Mouse (Mus musculus) embryonic facial prominence, embryonic 15.5 days (tissue): ENCODE data around the gene Pacs2. TPM values are rescaled to one million over a fixed set of nuclear protein-coding genes. Genes with fewer than 3 reads are reported as not detected.

Experiments
- ATAC-seq: fragments of 200-750 bp; cut with Nextera tagmentation; 2 replicates; pipeline ENCODE4 v1.8.0; 2017; ENCODE audit warnings: low read depth, moderate TSS enrichment; ENCODE audit not compliant: insufficient number of reproducible peaks, low FRiP score, low TSS enrichment
- H3K27ac ChIP-seq: fragments of 300-500 bp; sonication (generic); replicated peaks from 2 replicates; pipeline ENCODE4 v1.5.1; 2015; ENCODE audit warnings: mild to moderate bottlenecking, inconsistent platforms
- H3K27me3 ChIP-seq: fragments of 300-500 bp; sonication (generic); 2 replicates; pipeline ENCODE4 v1.6.1; 2015; ENCODE audit warnings: inconsistent platforms
- H3K36me3 ChIP-seq: fragments of 300-500 bp; sonication (generic); 2 replicates; pipeline ENCODE4 v1.6.1; 2015; ENCODE audit warnings: mild to moderate bottlenecking, inconsistent platforms
- H3K4me1 ChIP-seq: fragments of 300-500 bp; sonication (generic); 2 replicates; pipeline ENCODE4 v1.6.1; 2015; ENCODE audit warnings: inconsistent platforms
- H3K4me2 ChIP-seq: fragments of 300-500 bp; sonication (generic); replicated peaks from 2 replicates; pipeline ENCODE4 v1.6.1; 2015; ENCODE audit warnings: mild to moderate bottlenecking, inconsistent platforms
- H3K4me3 ChIP-seq: fragments of 300-500 bp; sonication (generic); replicated peaks from 2 replicates; pipeline ENCODE4 v1.5.1; 2015; ENCODE audit warnings: mild to moderate bottlenecking, inconsistent platforms
- H3K9ac ChIP-seq: fragments of 300-500 bp; sonication (generic); 2 replicates; pipeline ENCODE4 v1.6.1; 2015; ENCODE audit warnings: inconsistent platforms
- H3K9me3 ChIP-seq: fragments of 300-500 bp; sonication (generic); replicated peaks from 2 replicates; pipeline ENCODE4 v1.6.1; 2016; ENCODE audit warnings: inconsistent platforms
- WGBS: fragments of 180-500 bp; shearing (Covaris S2); methylation state at CpG from one replicate; pipeline ENCODE4 v1.1.7; 2015; 5-methylcytosine and 5-hydroxymethylcytosine counted together
- microRNA-seq: library from miRNA; unstranded; fragments of <30 nt; microRNA quantifications from one replicate; pipeline ENCODE4, GENCODE M21; 2016; ENCODE audit warnings: borderline number of aligned reads
- polyA plus RNA-seq: library from polyadenylated mRNA; unstranded; fragments of >200 nt; fragmentation: Nextera tagmentation; extraction: Ambion mirVana; gene quantifications from 2 replicates; pipeline ENCODE4 v1.2.1, GENCODE M21; 2015

Pacs2 gene
- polyA plus RNA-seq, 1 experiment from 2014 or later = 17.4 TPM

DNA sequence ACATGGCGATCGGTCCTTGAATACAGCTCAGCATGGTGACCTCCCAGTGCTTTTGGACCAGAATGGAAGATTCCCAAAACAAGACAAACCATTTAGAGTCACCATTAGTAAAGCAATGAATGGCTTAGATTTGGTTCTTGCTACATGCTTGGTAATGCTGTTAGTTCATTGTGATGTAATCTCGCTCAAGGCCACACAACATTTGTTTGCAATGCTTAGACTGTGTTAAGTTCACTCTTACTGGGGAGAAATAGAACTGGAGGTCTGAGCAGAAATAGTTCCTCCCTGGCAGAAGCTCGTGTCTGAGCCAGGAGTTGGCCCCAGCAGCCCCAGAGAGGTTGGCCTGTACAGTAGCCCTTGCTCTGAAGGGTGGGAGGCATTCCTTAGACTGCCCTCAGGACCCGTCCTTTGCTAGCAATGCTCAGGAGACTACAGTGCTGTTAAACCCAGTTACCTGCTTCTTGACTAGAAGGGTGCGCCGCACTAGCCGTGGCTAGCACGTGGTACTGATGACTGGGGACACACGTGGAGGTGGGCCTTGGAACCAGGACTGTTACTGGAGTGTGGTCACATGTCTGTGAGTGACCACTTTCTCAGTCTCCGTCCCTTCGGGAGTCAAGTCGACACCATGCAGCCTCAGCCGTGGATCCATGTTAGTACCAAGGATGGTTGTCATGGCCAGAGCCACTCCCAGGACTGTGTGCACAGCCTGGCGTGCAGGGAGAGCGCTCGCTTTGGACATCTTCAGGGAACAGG is 94.4 kb downstream of the Pacs2 start:
- H3K9me3 ChIP-seq = no peaks in the 10 kb centered on the region
- peaks cover 20% of the 10 kb centered on the region for H3K36me3 ChIP-seq
- WGBS = 85% methylated on average over 17 of the region's 17 CpGs
- H3K27me3 ChIP-seq = no peaks in the 10 kb centered on the region
- no peak overlapping the region for H3K9ac ChIP-seq
- ATAC-seq = no peak
- H3K4me2 ChIP-seq = no peak overlapping the region
- no peak overlapping the region for H3K4me3 ChIP-seq
- no peak overlapping the region for H3K27ac ChIP-seq
- 0 out of 2 replicates have a peak, but pooled peaks cover 3% of the 10 kb centered on the region for H3K4me1 ChIP-seq

DNA sequence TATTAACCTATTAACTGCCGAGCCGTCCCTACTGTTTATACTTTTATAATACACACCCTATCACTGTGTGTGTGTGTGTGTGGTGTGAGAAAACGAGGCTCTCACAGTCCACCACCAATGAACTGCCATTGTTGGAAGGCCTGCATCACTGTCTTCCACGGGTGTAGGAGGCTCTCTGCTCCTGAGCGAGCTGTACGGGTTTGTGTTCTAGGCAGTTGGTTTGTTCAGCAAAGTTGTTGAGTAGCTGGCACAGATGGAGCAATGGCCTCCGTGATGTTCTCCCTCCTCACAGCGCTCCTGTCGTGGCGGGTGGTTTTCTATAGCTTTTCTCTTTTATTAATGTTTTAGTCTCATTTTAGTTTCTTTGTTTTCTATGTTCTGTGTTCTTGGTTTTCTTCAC is 95.5 kb downstream of the Pacs2 start:
- no peak for ATAC-seq
- Histone ChIP-seq H3K9me3 (no peaks in the 10 kb centered on the region), H3K4me2 (no peak overlapping the region), H3K27me3 (no peaks in the 10 kb centered on the region), H3K4me3 (no peak overlapping the region), H3K36me3 (peaks cover 26% of the 10 kb centered on the region), H3K9ac (no peak overlapping the region), H3K4me1 (0 out of 2 replicates have a peak, but pooled peaks cover 3% of the 10 kb centered on the region), H3K27ac (no peak overlapping the region)
- WGBS = 86% methylated on average over 10 of the region's 10 CpGs

DNA sequence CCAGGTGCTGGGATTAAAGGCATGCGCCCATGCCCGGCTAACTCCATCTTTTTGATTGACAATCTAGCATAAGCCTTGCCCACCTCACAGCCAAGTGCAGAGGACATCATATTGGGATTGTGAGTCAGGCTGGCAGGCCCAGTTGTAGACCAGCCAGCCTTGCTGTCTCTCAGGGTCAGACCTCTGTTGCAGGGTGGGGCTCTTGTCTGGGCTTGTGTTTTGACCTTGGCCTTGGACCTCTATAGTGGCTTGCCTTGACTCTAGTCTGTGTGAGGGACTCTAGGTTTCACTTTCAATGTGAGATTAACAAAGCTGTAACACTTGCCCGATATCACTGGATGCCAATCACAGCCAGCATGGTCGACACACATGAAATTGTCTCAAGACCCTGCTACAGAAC is 99.8 kb downstream of the Pacs2 start:
- Histone ChIP-seq H3K9ac (no peak overlapping the region), H3K9me3 (no peaks in the 10 kb centered on the region), H3K4me2 (no peak overlapping the region), H3K36me3 (peaks cover 58% of the 10 kb centered on the region), H3K27me3 (no peaks in the 10 kb centered on the region), H3K4me3 (no peak overlapping the region), H3K27ac (no peak overlapping the region), H3K4me1 (0 out of 2 replicates have a peak, but pooled peaks cover 3% of the 10 kb centered on the region)
- no peak for ATAC-seq
- WGBS = 90% methylated on average over 4 of the region's 4 CpGs

- 76% methylated on average over 16 of the region's 16 CpGs for WGBS
- Histone ChIP-seq H3K4me3 (no peak overlapping the region), H3K4me2 (no peak overlapping the region)
Measured at GRCm38 (mm10) chr12:113114856-113115538, 100.7 kb downstream of the Pacs2 start.

GRCm38 (mm10) chr12:113119516-113120410 is 105.5 kb downstream of the Pacs2 start:
- 86% methylated on average over 20 of the region's 20 CpGs for WGBS
- Histone ChIP-seq H3K27ac (no peak overlapping the region), H3K4me1 (no peaks in the 10 kb centered on the region), H3K36me3 (peaks cover 84% of the 10 kb centered on the region), H3K4me2 (no peak overlapping the region), H3K27me3 (no peaks in the 10 kb centered on the region), H3K4me3 (no peak overlapping the region), H3K9me3 (no peaks in the 10 kb centered on the region), H3K9ac (no peak overlapping the region)
- ATAC-seq = no peak

More at GRCm38 (mm10) chr12:113114856-113115538, 100.7 kb downstream of the Pacs2 start:
- no peaks in the 10 kb centered on the region for H3K27me3 ChIP-seq
- H3K36me3 ChIP-seq = peaks cover 59% of the 10 kb centered on the region
- no peak for ATAC-seq
- H3K4me1 ChIP-seq = 0 out of 2 replicates have a peak, but pooled peaks cover 3% of the 10 kb centered on the region
- H3K9me3 ChIP-seq = no peaks in the 10 kb centered on the region
- no peak overlapping the region for H3K27ac ChIP-seq
- no peak overlapping the region for H3K9ac ChIP-seq

Small RNA genes lying within 50 kb of the gene (microRNA-seq; reads per million reads assigned to microRNA genes)
- gene Gm44471 = not detected

Other genes with a start within 250 kb of the Pacs2 start
- gene Ahnak2, start 211.9 kb upstream of the Pacs2 start, polyA plus RNA-seq = 8.5 and 10.3 TPM in 2 replicates
- gene Clba1, start 205.6 kb upstream of the Pacs2 start, polyA plus RNA-seq = 10.9 and 16.5 TPM in 2 replicates
- gene Cdca4, start 185.1 kb upstream of the Pacs2 start, polyA plus RNA-seq = 99.7 and 110 TPM in 2 replicates
- 0.35 and 0.41 TPM in 2 replicates for gene Gpr132, start 146.3 kb upstream of the Pacs2 start, polyA plus RNA-seq
- gene Jag2, start 84.7 kb upstream of the Pacs2 start, polyA plus RNA-seq = 13.0 and 14.3 TPM in 2 replicates
- gene Nudt14, start 72.4 kb upstream of the Pacs2 start, polyA plus RNA-seq = 93.4 and 94.7 TPM in 2 replicates
- 28.9 and 31.5 TPM in 2 replicates for gene Btbd6, start 38.0 kb upstream of the Pacs2 start, polyA plus RNA-seq
- gene Brf1, start 13.8 kb upstream of the Pacs2 start, polyA plus RNA-seq = 62.4 and 70.9 TPM in 2 replicates
- gene Tex22, start 60.0 kb downstream of the Pacs2 start, polyA plus RNA-seq = 0.20 TPM in 1 of 2 replicates, not detected in the other
- 14.7 and 15.6 TPM in 2 replicates for gene Mta1, start 83.8 kb downstream of the Pacs2 start, polyA plus RNA-seq
- 150 and 162 TPM in 2 replicates for gene Crip2, start 125.7 kb downstream of the Pacs2 start, polyA plus RNA-seq
- 436 and 462 TPM in 2 replicates for gene Crip1, start 131.8 kb downstream of the Pacs2 start, polyA plus RNA-seq
- gene Tedc1, start 141.9 kb downstream of the Pacs2 start, polyA plus RNA-seq = 29.6 and 36.8 TPM in 2 replicates
- gene Tmem121, start 171.4 kb downstream of the Pacs2 start, polyA plus RNA-seq = 17.0 and 17.5 TPM in 2 replicates